Mouse (Mus musculus) urinary bladder, adult 18-20 months (tissue): ENCODE results near the gene Synj1.

ENCODE experiments used
- DNase-seq, 2 experiments: peaks; one replicate each; pipeline ENCODE4 v3.0.0; 2022; ENCODE audit warnings: low spot score in 2 of 2, mixed read lengths in 2 of 2

Synj1 gene

GRCm38 (mm10) chr16:90892081-90892480, 119.0 kb downstream of the Synj1 start:
- no peak for DNase-seq

- no peak for DNase-seq
Measured at GRCm38 (mm10) chr16:90891601-90892000, 119.5 kb downstream of the Synj1 start.

DNA sequence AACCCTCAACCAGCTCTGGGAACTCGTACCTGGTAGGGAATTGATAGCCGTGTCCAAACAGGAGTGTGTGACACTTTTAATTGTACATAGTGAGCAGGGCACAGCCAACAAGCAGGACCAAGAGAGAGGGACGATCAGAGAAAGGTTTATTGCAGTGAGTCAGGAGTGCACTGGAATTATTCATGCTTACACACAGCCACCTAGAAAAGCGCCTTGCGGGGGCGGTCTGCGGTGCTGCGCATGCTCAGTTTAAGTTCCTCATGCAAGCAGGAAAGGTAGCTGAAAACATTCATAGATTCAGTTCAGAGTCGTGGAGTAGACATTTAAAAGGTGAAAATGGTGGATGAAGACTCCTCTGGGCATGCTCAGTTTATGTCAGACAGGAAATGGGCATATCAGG, 120.4 kb downstream of the Synj1 start:
- no peak for DNase-seq
